Mouse (Mus musculus) MEL (cell line): ENCODE measurements around the gene Glod4.

Source experiments
- CTCF ChIP-seq, 3 experiments: IDR thresholded peaks in 2 of 3; conservative IDR thresholded peaks in 1 of 3; 2 replicates each; pipeline ENCODE4 v1.5.1; 2011 to 2012; ENCODE audit warnings: low read length in 3 of 3, low read depth in 2 of 3, mild to moderate bottlenecking in 2 of 3, improper control_type of control experiment in 1 of 3, inconsistent platforms in 1 of 3, mixed read lengths in 1 of 3, moderate library complexity in 1 of 3; ENCODE audit not compliant: control insufficient read depth in 1 of 3, insufficient read depth in 1 of 3, poor library complexity in 1 of 3, severe bottlenecking in 1 of 3
- ELF1 ChIP-seq: IDR thresholded peaks from 2 replicates; pipeline ENCODE4 v1.6.1; 2014; ENCODE audit warnings: low read depth, mild to moderate bottlenecking, inconsistent platforms, low read length, improper control_type of control experiment, moderate library complexity
- EP300 ChIP-seq, 2 experiments: IDR thresholded peaks; 2 replicates each; pipeline ENCODE4 v1.6.1; 2011; ENCODE audit warnings: improper control_type of control experiment in 2 of 2, low read length in 2 of 2, low read depth in 1 of 2, mild to moderate bottlenecking in 1 of 2
- GATA1 ChIP-seq: IDR thresholded peaks from 2 replicates; pipeline ENCODE4 v1.6.1; 2011; ENCODE audit warnings: low read depth, low read length, improper control_type of control experiment
- NELFE ChIP-seq: IDR thresholded peaks from 2 replicates; pipeline ENCODE4 v1.6.1; 2011; ENCODE audit warnings: low read depth, low read length, improper control_type of control experiment
- NRF1 ChIP-seq: IDR thresholded peaks from 2 replicates; pipeline ENCODE4 v1.6.1; 2014; ENCODE audit warnings: low read depth, mild to moderate bottlenecking, inconsistent platforms, low read length, improper control_type of control experiment, moderate library complexity; ENCODE audit not compliant: poor library complexity, insufficient read depth, severe bottlenecking
- POLR2A ChIP-seq, 2 experiments: IDR thresholded peaks; 2 replicates each; pipeline ENCODE4 v1.6.1; 2011 to 2012; ENCODE audit warnings: low read length in 2 of 2, mild to moderate bottlenecking in 2 of 2, control low read depth in 1 of 2, improper control_type of control experiment in 1 of 2, low read depth in 1 of 2, moderate library complexity in 1 of 2; ENCODE audit not compliant: control insufficient read depth in 1 of 2, insufficient read depth in 1 of 2, poor library complexity in 1 of 2
- POLR2AphosphoS5 ChIP-seq: IDR thresholded peaks from 2 replicates; pipeline ENCODE4 v1.6.1; 2012; ENCODE audit warnings: low read depth, borderline replicate concordance, mild to moderate bottlenecking, inconsistent platforms, low read length, moderate library complexity, mixed read lengths
- SIN3A ChIP-seq: IDR thresholded peaks from 2 replicates; pipeline ENCODE4 v1.6.1; 2012; ENCODE audit warnings: low read length, improper control_type of control experiment, inconsistent platforms
- TCF12 ChIP-seq: IDR thresholded peaks from 2 replicates; pipeline ENCODE4 v1.6.1; 2014; ENCODE audit warnings: low read depth, mild to moderate bottlenecking, inconsistent platforms, low read length, improper control_type of control experiment, moderate library complexity
- ZNF384 ChIP-seq: IDR thresholded peaks from 2 replicates; pipeline ENCODE4 v1.6.1; 2012; ENCODE audit warnings: low read depth, mild to moderate bottlenecking, inconsistent platforms, low read length, improper control_type of control experiment

- TF ChIP-seq EP300 (IDR thresholded peaks at IDR 0.05; ENCODE audit: low read depth in 1 of 2, low read length in 2 of 2): no peak
- TF ChIP-seq POLR2AphosphoS5: no peak
- no peak for TF ChIP-seq POLR2A (IDR thresholded peaks at IDR 0.05; ENCODE audit: control insufficient read depth in 1 of 2, insufficient read depth in 1 of 2, low read depth in 1 of 2, low read length in 2 of 2, poor library complexity in 1 of 2)
- TF ChIP-seq CTCF (IDR thresholded peaks at IDR 0.05 in 2 of 3, conservative IDR thresholded peaks at IDR 0.05 in 1 of 3; ENCODE audit: control insufficient read depth in 1 of 3, insufficient read depth in 1 of 3, low read depth in 2 of 3, low read length in 3 of 3, poor library complexity in 1 of 3, severe bottlenecking in 1 of 3): no peak
- no peak for TF ChIP-seq ZNF384
- no peak for TF ChIP-seq ELF1
- TF ChIP-seq TCF12: no peak
- TF ChIP-seq NRF1: no peak
- TF ChIP-seq NELFE: no peak
- no peak for TF ChIP-seq SIN3A
- TF ChIP-seq GATA1: no peak
These were observed 25.1 kb upstream of the Glod4 start for GRCm38 (mm10) chr11:76268521-76269065.
